Mouse (Mus musculus) lung, postnatal 10 days (tissue): ENCODE results near the gene Chka.

Experiments used
- DNase-seq: peaks from one replicate; pipeline ENCODE4 v3.0.0; 2021

The Chka gene

GRCm38 (mm10) chr19:3846676-3847604 is 4.6 kb upstream of the Chka start:
- peak; percentile 36 for DNase-seq

GRCm38 (mm10) chr19:3847711-3848110 is 3.9 kb upstream of the Chka start:
- DNase-seq: no peak

GRCm38 (mm10) chr19:3848207-3848808 is 3.3 kb upstream of the Chka start:
- no peak for DNase-seq

GRCm38 (mm10) chr19:3849251-3849650 is 2.3 kb upstream of the Chka start:
- DNase-seq: no peak

- DNase-seq: no peak
Measured at GRCm38 (mm10) chr19:3850076-3850475, 1.5 kb upstream of the Chka start.

GRCm38 (mm10) chr19:3850847-3851469 is 615 bp upstream of the Chka start:
- peak; percentile 47 for DNase-seq

GRCm38 (mm10) chr19:3851979-3852681 is 557 bp downstream of the Chka start:
- DNase-seq: peak; percentile 67

GRCm38 (mm10) chr19:3853121-3853520 is 1.5 kb downstream of the Chka start:
- DNase-seq: no peak

GRCm38 (mm10) chr19:3853891-3854290 is 2.3 kb downstream of the Chka start:
- DNase-seq: peak; percentile 51

- DNase-seq: no peak
Measured at GRCm38 (mm10) chr19:3855091-3855490, 3.5 kb downstream of the Chka start.

GRCm38 (mm10) chr19:3855601-3856000 is 4.0 kb downstream of the Chka start:
- DNase-seq: peak; percentile 29

GRCm38 (mm10) chr19:3857220-3857619 is 5.6 kb downstream of the Chka start:
- no peak for DNase-seq

- DNase-seq: no peak
Measured at GRCm38 (mm10) chr19:3862713-3863112, 11.1 kb downstream of the Chka start.

GRCm38 (mm10) chr19:3864960-3865359 is 13.4 kb downstream of the Chka start:
- DNase-seq: no peak

GRCm38 (mm10) chr19:3868290-3868689 is 16.7 kb downstream of the Chka start:
- no peak for DNase-seq

- no peak for DNase-seq
Measured at GRCm38 (mm10) chr19:3871468-3871867, 19.9 kb downstream of the Chka start.

GRCm38 (mm10) chr19:3872373-3872772 is 20.8 kb downstream of the Chka start:
- peak; percentile 30 for DNase-seq

GRCm38 (mm10) chr19:3875045-3875444 is 23.5 kb downstream of the Chka start:
- DNase-seq: no peak

GRCm38 (mm10) chr19:3880054-3880848 is 28.7 kb downstream of the Chka start:
- peak; percentile 39 for DNase-seq

- no peak for DNase-seq
Measured at GRCm38 (mm10) chr19:3882214-3882613, 30.6 kb downstream of the Chka start.

- DNase-seq: peak; percentile 25
Measured at GRCm38 (mm10) chr19:3884325-3884990, 32.9 kb downstream of the Chka start.

GRCm38 (mm10) chr19:3889096-3889495 is 37.5 kb downstream of the Chka start:
- DNase-seq: no peak
